ENCODE assay signal across 8 mouse cellular contexts in genomic region chr12:102647839-102648564, GRCm38 (mm10). TPM values are rescaled to one million over a fixed set of nuclear protein-coding genes. Genes with fewer than 3 reads are reported as not detected.
DNase-seq lines count a peak whose midpoint lies in the region; ATAC-seq lines count a peak whose summit lies in the region.

No protein-coding gene starts in this region.

- DNase-seq in cerebellum, adult 8-10 months: no peak
- peak; percentile 76 to 89 for DNase-seq in kidney, postnatal 36 days
- no peak for DNase-seq in left cerebral cortex, adult 9 months (ENCODE audit: low spot score in 2 of 2)
- DNase-seq in layer of hippocampus, adult 9-11 months: no peak

- ATAC-seq in cerebellum, adult (ENCODE audit: insufficient number of reproducible peaks, low FRiP score, low TSS enrichment): 0 out of 2 replicates have a peak, but pooled peaks have one; percentile 13
- ATAC-seq in common myeloid progenitor, adult 5-6 weeks (replicated peaks; ENCODE audit: low read depth, poor library complexity, severe bottlenecking): peak; percentile 19
- peak; percentile 34 for ATAC-seq in megakaryocyte, adult 5-6 weeks (ENCODE audit: poor library complexity, severe bottlenecking)
- ATAC-seq in erythroblast, adult 5-6 weeks (replicated peaks; ENCODE audit: low FRiP score, poor library complexity, severe bottlenecking): no peak

RNA-seq across cellular contexts. Expression of gene Itpk1, which starts 56.7 kb away (rescaled TPM):
- 9.4 and 12.0 TPM in 2 replicates for total RNA-seq in common myeloid progenitor, adult 5-6 weeks (2017)
- 10.4 and 10.7 TPM in 2 replicates for total RNA-seq in megakaryocyte, adult 5-6 weeks (2015)
- 14.0 and 16.6 TPM in 2 replicates for total RNA-seq in megakaryocyte, adult 5-6 weeks (2017)
- total RNA-seq in erythroblast, adult 5-6 weeks (2015; ENCODE audit: low replicate concordance): 1.2 and 3.3 TPM in 2 replicates
- 5.3 TPM in 2 replicates for total RNA-seq in erythroblast, adult 5-6 weeks (2017; ENCODE audit: low replicate concordance)

Comparison
In these comparisons a context has a peak if more than half of its experiments do, and no peak if none do; other contexts are left out.
1. DNase-seq: peak in kidney, postnatal 36 days (2 of 2); none in cerebellum, adult 8-10 months (single experiment), left cerebral cortex, adult 9 months (0 of 2) and layer of hippocampus, adult 9-11 months (single experiment).